Mouse (Mus musculus): ENCODE data around the gene Cramp1l. TPM values are rescaled to one million over a fixed set of nuclear protein-coding genes. Genes with fewer than 3 reads are reported as not detected.
"Not testable (repeated sequence)": the region's sequence is repeated elsewhere in the genome, so short reads cannot be mapped to it uniquely, and the experiment has no call there.

Gene Cramp1l
- polyA plus RNA-seq, 1 experiment from 2014 or later = 14.3 TPM

GRCm38 (mm10) chr17:24987221-24987620, 28.4 kb downstream of the Cramp1l start:
- H3K9me3 ChIP-seq (ENCODE audit: control insufficient read depth, low read length) = no peaks in the 10 kb centered on the region
- ATAC-seq (replicated peaks; ENCODE audit: low FRiP score) (no peak), DNase-seq (ENCODE audit: low spot score) (no peak)
- H3K27ac ChIP-seq (ENCODE audit: low read depth, low read length) = no peak overlapping the region
- no peaks in the 10 kb centered on the region for H3K4me1 ChIP-seq (replicated peaks; ENCODE audit: control insufficient read depth, insufficient read depth, low read length)
- peaks cover 19% of the 10 kb centered on the region for H3K36me3 ChIP-seq (ENCODE audit: control insufficient read depth, insufficient read depth, low read length)
- H3K4me3 ChIP-seq (ENCODE audit: low read depth, low read length) = no peak overlapping the region
- no peak overlapping the region for H3K9ac ChIP-seq (ENCODE audit: low read length)
- H3K27me3 ChIP-seq (ENCODE audit: control insufficient read depth, insufficient read depth, low read length) = no peaks in the 10 kb centered on the region
- WGBS = 96% methylated on average over 6 of the region's 6 CpGs
- no peak overlapping the region for H3K4me2 ChIP-seq (ENCODE audit: low read depth, low read length, severe bottlenecking)

GRCm38 (mm10) chr17:24960852-24961715, 54.5 kb downstream of the Cramp1l start:
- peak; percentile 60 for ATAC-seq (replicated peaks; ENCODE audit: low FRiP score)
- Histone ChIP-seq H3K36me3 (ENCODE audit: control insufficient read depth, insufficient read depth, low read length) (peaks cover 2% of the 10 kb centered on the region; the same call in 1 of the 2 replicates), H3K27ac (ENCODE audit: low read depth, low read length) (0 out of 2 replicates have a peak overlapping the region, but pooled peaks have one; percentile 1), H3K27me3 (ENCODE audit: control insufficient read depth, insufficient read depth, low read length) (no peaks in the 10 kb centered on the region), H3K4me1 (replicated peaks; ENCODE audit: control insufficient read depth, insufficient read depth, low read length) (peaks cover 7% of the 10 kb centered on the region; the same call in 1 of the 2 replicates), H3K4me3 (ENCODE audit: low read depth, low read length) (peak overlapping the region; percentile 83), H3K9me3 (ENCODE audit: control insufficient read depth, low read length) (no peaks in the 10 kb centered on the region), H3K9ac (ENCODE audit: low read length) (peak overlapping the region; percentile 93; the same call in 1 of the 2 replicates), H3K4me2 (ENCODE audit: low read depth, low read length, severe bottlenecking) (peak overlapping the region; percentile 50)
- DNase-seq (ENCODE audit: low spot score) = no peak
- WGBS = 17% methylated on average over 21 of the region's 21 CpGs

GRCm38 (mm10) chr17:24960135-24960851, 55.3 kb downstream of the Cramp1l start, which contains the start of gene Jpt2:
TSS of gene Jpt2 (minus strand) at chr17:24960689.
- H3K4me2 ChIP-seq (ENCODE audit: low read depth, low read length, severe bottlenecking) = peak within 1 kb of the TSS; percentile 50
- ATAC-seq (replicated peaks; ENCODE audit: low FRiP score) (peak; percentile 100), DNase-seq (ENCODE audit: low spot score) (peak; percentile 100)
- no peaks in the 10 kb centered on the region for H3K9me3 ChIP-seq (ENCODE audit: control insufficient read depth, low read length)
- peaks cover 7% of the 10 kb centered on the region; the same call in 1 of the 2 replicates for H3K4me1 ChIP-seq (replicated peaks; ENCODE audit: control insufficient read depth, insufficient read depth, low read length)
- H3K9ac ChIP-seq (ENCODE audit: low read length) = peak within 1 kb of the TSS; percentile 93
- no peaks in the 10 kb centered on the region for H3K27me3 ChIP-seq (ENCODE audit: control insufficient read depth, insufficient read depth, low read length)
- peaks cover 2% of the 10 kb centered on the region; the same call in 1 of the 2 replicates for H3K36me3 ChIP-seq (ENCODE audit: control insufficient read depth, insufficient read depth, low read length)
- H3K4me3 ChIP-seq (ENCODE audit: low read depth, low read length) = peak within 1 kb of the TSS; percentile 83
- H3K27ac ChIP-seq (ENCODE audit: low read depth, low read length) = peak within 1 kb of the TSS; percentile 77
- under 1% methylated on average over 59 of the region's 59 CpGs for WGBS

- DNase-seq (ENCODE audit: low spot score) = no peak
- Histone ChIP-seq H3K27me3 (ENCODE audit: control insufficient read depth, insufficient read depth, low read length) (no peaks in the 10 kb centered on the region), H3K4me2 (ENCODE audit: low read depth, low read length, severe bottlenecking) (peak overlapping the region; percentile 50), H3K4me3 (ENCODE audit: low read depth, low read length) (peak overlapping the region; percentile 83), H3K36me3 (ENCODE audit: control insufficient read depth, insufficient read depth, low read length) (peaks cover 6% of the 10 kb centered on the region; the same call in 1 of the 2 replicates), H3K9ac (ENCODE audit: low read length) (peak overlapping the region; percentile 93), H3K4me1 (replicated peaks; ENCODE audit: control insufficient read depth, insufficient read depth, low read length) (peaks cover 7% of the 10 kb centered on the region; the same call in 1 of the 2 replicates), H3K9me3 (ENCODE audit: control insufficient read depth, low read length) (no peaks in the 10 kb centered on the region), H3K27ac (ENCODE audit: low read depth, low read length) (no peak overlapping the region)
- 36% methylated on average over 8 of the region's 8 CpGs for WGBS
- no peak for ATAC-seq (replicated peaks; ENCODE audit: low FRiP score)
Observed at GRCm38 (mm10) chr17:24959371-24959770, 56.2 kb downstream of the Cramp1l start.

- Histone ChIP-seq H3K4me2 (ENCODE audit: low read depth, low read length, severe bottlenecking) (no peak overlapping the region), H3K36me3 (ENCODE audit: control insufficient read depth, insufficient read depth, low read length) (peaks cover 3% of the 10 kb centered on the region; the same call in 1 of the 2 replicates), H3K27ac (ENCODE audit: low read depth, low read length) (no peak overlapping the region), H3K9me3 (ENCODE audit: control insufficient read depth, low read length) (no peaks in the 10 kb centered on the region), H3K27me3 (ENCODE audit: control insufficient read depth, insufficient read depth, low read length) (no peaks in the 10 kb centered on the region), H3K9ac (ENCODE audit: low read length) (no peak overlapping the region), H3K4me3 (ENCODE audit: low read depth, low read length) (no peak overlapping the region), H3K4me1 (replicated peaks; ENCODE audit: control insufficient read depth, insufficient read depth, low read length) (no peaks in the 10 kb centered on the region)
- ATAC-seq (replicated peaks; ENCODE audit: low FRiP score) = no peak
- WGBS = 91% methylated on average over 2 of the region's 2 CpGs
- DNase-seq (ENCODE audit: low spot score) = no peak
Observed at GRCm38 (mm10) chr17:24953291-24953690, 62.3 kb downstream of the Cramp1l start.

- DNase-seq (ENCODE audit: low spot score) (no peak), ATAC-seq (replicated peaks; ENCODE audit: low FRiP score) (no peak)
- Histone ChIP-seq H3K9me3 (ENCODE audit: control insufficient read depth, low read length) (no peaks in the 10 kb centered on the region), H3K4me2 (ENCODE audit: low read depth, low read length, severe bottlenecking) (no peak overlapping the region), H3K4me1 (replicated peaks; ENCODE audit: control insufficient read depth, insufficient read depth, low read length) (no peaks in the 10 kb centered on the region), H3K27me3 (ENCODE audit: control insufficient read depth, insufficient read depth, low read length) (no peaks in the 10 kb centered on the region), H3K27ac (ENCODE audit: low read depth, low read length) (no peak overlapping the region), H3K36me3 (ENCODE audit: control insufficient read depth, insufficient read depth, low read length) (peaks cover 19% of the 10 kb centered on the region), H3K4me3 (ENCODE audit: low read depth, low read length) (no peak overlapping the region), H3K9ac (ENCODE audit: low read length) (no peak overlapping the region)
- WGBS = 94% methylated on average over 2 of the region's 2 CpGs
Observed at GRCm38 (mm10) chr17:24950671-24951070, 64.9 kb downstream of the Cramp1l start.

GRCm38 (mm10) chr17:24948204-24948603, 67.4 kb downstream of the Cramp1l start:
- 96% methylated on average over 5 of the region's 5 CpGs for WGBS
- DNase-seq (ENCODE audit: low spot score) (no peak), ATAC-seq (replicated peaks; ENCODE audit: low FRiP score) (no peak)
- no peaks in the 10 kb centered on the region for H3K9me3 ChIP-seq (ENCODE audit: control insufficient read depth, low read length)
- no peaks in the 10 kb centered on the region for H3K4me1 ChIP-seq (replicated peaks; ENCODE audit: control insufficient read depth, insufficient read depth, low read length)
- peaks cover 16% of the 10 kb centered on the region for H3K36me3 ChIP-seq (ENCODE audit: control insufficient read depth, insufficient read depth, low read length)
- no peak overlapping the region for H3K4me2 ChIP-seq (ENCODE audit: low read depth, low read length, severe bottlenecking)
- no peak overlapping the region for H3K27ac ChIP-seq (ENCODE audit: low read depth, low read length)
- no peak overlapping the region for H3K9ac ChIP-seq (ENCODE audit: low read length)
- H3K4me3 ChIP-seq (ENCODE audit: low read depth, low read length) = no peak overlapping the region
- H3K27me3 ChIP-seq (ENCODE audit: control insufficient read depth, insufficient read depth, low read length) = no peaks in the 10 kb centered on the region

GRCm38 (mm10) chr17:24943589-24943988, 72.0 kb downstream of the Cramp1l start:
- 87% methylated on average over 1 of the region's 1 CpGs for WGBS
- H3K4me1 ChIP-seq (replicated peaks; ENCODE audit: control insufficient read depth, insufficient read depth, low read length); H3K9me3 ChIP-seq (ENCODE audit: control insufficient read depth, low read length); H3K9ac ChIP-seq (ENCODE audit: low read length); H3K27ac ChIP-seq (ENCODE audit: low read depth, low read length); H3K4me2 ChIP-seq (ENCODE audit: low read depth, low read length, severe bottlenecking); DNase-seq (ENCODE audit: low spot score); H3K27me3 ChIP-seq (ENCODE audit: control insufficient read depth, insufficient read depth, low read length); H3K4me3 ChIP-seq (ENCODE audit: low read depth, low read length); ATAC-seq (replicated peaks; ENCODE audit: low FRiP score): not testable (repeated sequence)
- peaks cover 16% of the 10 kb centered on the region for H3K36me3 ChIP-seq (ENCODE audit: control insufficient read depth, insufficient read depth, low read length)
